Mouse (Mus musculus): ENCODE results near the gene Otx1.

Gene Otx1

DNA sequence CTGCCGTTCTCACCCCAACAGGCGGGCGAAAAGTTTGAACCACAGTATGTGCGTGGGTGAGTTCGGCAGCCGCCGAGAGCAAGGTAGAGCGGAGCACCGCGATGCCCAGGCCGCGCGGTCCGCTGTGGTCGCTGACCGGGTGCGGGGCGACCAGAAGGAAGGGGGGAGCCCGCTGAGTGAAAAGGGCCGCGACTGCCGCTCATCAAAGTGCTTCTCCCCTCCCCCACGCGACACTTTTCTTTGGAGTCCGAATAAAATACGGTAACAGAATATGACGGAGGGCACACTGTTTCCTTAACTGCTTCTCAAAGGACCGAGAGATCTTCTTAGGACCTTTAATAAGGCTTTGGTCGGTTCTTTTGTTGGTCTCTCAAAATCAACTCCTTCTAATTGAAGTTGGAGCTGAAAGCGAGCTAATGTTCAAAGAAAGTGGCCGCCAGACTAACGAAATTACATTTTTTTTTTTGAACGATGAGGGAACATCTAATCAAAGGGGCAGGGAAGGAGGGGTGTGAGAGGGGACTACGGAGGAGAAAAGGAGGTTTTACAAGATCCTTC lies at the start of gene Otx1:
Gene Otx1 (minus strand): TSS at position 115 of the 558 bp plus-strand sequence.
- WGBS, result 2% methylated on average over 34 of the region's 34 CpGs

DNA sequence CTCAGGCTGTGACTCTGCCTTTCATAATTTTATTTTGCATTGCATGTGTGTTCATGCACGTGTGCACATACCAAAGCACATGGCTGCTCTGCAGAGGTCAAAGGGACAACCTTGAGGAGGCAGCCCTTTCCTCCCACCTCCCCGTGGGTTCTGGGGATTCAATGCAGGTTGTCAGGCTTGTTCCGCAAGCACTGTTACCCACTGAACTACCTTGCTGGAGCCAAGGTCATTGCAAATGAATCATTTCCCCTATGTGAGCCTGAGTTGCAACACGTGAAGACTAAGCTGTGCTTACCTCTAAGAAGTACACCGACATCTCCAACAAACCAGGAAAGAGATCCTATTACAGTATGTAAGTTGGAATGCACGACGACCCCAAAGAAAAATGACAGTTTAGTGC lies 48.2 kb upstream of the Otx1 start:
- 91% methylated on average over 7 of the region's 7 CpGs for WGBS

DNA sequence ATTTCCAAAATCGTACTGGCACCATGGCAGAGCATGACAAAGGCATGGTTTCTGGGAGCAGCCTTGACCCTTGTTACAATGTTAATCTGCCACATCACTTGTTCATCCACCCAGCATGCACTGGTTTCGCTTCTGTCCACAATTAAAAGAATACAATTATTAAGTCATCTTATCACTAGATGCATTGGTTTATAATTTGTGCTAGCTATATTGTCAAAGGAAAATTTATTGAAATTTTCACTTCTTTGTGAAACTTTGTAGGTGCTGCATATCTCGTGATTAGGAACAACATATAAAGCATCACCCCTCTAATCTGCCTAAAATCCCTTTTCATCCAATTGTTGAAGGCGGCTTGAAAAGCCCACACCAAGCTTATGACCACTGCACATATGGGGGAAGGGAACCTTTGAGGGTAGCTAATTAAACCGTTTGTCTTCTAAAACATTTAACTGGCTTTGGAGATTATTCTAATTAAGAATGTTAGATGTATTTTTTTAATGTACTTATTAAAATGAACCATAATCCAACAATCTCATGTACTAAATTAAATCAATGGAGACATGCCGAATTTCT lies 37.2 kb upstream of the Otx1 start:
- WGBS, result 85% methylated on average over 6 of the region's 6 CpGs

DNA sequence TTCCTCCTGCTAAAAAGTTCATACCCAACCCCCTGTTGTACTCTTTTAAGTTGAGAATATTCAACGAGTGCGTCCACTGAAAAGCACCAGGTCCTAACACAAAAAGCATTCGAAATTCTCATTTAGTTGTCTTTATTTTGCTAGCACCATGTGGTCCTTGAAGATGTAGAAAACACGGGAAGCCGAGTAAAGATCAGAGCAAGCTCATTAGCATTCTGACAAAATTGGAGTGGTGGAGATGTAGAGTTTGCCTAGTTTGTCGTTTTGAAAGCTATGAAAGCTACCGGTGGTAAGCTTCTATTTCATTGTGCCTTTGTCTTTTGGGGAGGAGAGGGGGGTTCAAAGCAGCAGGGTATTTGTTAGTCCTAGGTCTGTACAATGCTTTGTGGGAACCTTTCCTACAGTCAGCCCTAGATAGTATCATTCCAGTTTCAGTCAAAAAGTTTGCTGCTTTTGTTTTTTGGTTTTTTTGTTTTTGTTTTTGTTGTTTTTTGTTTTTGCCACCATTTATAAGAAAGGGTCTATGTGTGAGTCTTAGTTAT lies 31.9 kb upstream of the Otx1 start:
- WGBS, result 48% methylated on average over 7 of the region's 7 CpGs

DNA sequence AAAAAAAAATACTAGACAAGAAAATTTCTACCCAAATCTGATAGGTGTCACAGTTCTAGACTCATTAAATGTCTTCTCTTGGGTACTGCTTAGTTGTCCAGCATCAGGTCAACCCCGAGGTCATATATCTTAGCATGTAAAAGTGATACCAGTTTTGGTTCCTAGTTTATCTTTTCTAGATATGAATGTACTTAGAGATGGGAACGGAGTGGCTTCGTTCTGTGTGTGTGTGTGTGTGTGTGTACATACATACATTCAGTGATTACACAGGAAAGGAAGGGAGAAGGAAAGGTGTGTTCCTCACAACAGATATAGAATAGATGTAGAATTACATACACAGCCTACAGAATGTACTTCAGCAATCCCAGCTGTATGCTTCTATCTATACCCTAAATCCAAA lies 30.9 kb upstream of the Otx1 start:
- WGBS, result 86% methylated on average over 3 of the region's 3 CpGs

DNA sequence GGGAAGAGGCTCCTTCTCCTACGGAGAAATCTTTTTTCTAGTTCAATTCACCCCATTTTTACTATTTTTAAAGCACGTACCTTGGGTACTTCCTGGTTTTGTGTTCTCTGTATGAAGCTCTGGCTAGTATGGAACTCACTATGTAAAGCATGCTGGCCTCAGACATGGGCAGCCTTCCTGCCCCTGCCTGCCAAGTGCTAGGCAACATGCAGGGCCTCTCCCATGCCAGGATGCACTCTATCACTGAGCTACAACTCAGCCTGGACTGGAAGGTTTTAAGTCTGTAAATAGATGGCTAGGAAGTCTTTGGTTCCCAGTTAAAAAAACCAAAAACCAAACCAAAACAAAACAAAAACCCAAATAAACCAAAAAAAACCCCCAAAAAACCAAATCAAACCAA lies 17.9 kb upstream of the Otx1 start:
- 90% methylated on average over 2 of the region's 2 CpGs for WGBS

DNA sequence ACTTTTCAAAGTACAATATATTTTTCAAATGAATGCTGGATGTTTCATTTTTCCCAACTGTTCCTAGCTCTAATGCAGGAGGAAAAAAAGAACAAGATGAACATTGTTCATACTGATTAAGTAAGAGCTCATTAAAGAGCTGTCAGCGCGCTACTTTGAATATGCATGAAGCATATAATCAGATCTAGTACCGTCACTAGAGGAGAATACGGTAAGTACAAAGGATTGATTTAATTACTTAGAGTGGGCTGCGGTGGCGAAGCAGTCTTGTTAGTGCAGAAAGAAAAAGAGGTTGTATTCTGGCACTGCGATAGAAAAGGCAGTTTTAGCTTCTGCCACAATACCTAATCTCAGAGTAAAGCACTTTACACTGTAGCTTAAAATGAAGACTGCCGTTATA lies 14.7 kb upstream of the Otx1 start:
- 37% methylated on average over 8 of the region's 8 CpGs for WGBS

DNA sequence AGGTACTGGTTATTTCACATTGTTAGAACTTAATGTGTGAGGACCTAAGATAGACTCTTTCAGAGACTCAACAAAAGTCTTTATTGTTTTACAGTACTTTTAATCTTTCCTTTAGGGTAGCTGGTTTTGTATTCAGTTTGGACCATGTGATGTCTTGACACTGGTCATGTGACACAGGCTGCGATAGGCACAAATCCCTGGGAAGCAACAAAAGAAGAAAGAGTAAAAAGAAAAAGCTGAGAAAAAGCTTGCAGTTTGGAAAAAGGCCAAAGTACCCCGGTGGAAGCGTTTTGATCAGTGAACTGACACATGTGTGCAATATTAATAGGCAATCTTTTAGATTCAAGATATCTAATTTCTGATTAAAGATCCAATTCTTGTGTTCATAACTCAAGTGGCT lies 13.6 kb upstream of the Otx1 start:
- 51% methylated on average over 3 of the region's 3 CpGs for WGBS

DNA sequence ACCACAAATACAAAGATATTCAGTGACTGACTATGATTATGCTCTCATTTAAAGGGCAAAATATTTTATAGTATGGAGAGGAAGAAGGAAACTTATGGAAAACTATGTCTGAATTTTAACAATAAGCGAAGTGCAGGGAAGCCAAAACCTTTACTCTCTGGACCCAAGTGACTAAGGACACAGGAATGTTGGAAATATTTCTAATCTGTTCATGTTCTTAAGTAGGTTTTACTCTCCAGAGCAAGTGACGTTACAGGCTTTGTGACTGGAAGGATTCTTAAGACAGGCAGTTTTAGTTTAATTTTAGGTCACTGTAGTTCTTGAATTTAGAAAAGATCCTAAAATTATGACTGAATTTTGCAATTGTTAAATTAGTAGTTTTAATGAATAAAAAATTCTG lies 6.1 kb upstream of the Otx1 start:
- WGBS, result 79% methylated on average over 2 of the region's 2 CpGs

DNA sequence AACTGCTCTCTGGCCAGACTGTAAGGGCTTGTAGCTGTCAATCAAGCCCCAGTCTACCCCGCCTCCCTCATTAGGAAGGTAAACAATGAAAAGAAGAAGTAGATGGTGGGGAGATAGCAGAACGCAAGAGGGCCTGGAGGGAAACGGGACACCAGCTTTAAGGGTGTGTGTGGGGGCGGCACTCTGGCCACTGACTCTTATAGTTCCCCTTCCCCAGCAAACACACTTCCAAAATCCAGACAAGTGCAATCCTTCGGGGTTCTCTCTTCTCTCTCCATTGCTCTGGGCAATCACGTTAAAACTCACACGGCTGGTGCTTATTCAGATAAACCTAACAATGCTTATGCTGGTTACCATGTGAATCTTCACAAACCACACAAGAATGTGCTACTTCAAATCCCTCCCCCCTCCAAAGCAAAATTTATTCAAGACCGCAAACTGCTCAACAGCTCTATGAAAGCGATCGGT lies 5.5 kb upstream of the Otx1 start:
- WGBS, result 52% methylated on average over 10 of the region's 10 CpGs

DNA sequence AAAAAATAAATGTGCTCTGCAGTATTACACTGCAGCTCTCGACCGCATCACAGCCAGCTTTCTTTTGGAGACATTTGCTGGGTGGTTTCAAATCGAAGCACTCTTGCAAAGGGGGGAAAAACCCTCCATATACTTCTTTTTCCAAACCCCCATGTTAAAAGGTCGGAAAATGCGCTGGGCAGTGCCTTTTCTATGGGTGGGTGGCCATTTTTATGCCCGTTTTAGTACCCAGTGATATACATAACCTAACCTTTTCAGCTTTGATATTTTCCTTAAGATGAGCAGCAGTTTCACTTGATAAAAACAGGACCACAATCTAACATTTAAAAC lies 5.0 kb upstream of the Otx1 start:
- whole genome bisulfite sequencing, result 25% methylated on average over 6 of the region's 6 CpGs

DNA sequence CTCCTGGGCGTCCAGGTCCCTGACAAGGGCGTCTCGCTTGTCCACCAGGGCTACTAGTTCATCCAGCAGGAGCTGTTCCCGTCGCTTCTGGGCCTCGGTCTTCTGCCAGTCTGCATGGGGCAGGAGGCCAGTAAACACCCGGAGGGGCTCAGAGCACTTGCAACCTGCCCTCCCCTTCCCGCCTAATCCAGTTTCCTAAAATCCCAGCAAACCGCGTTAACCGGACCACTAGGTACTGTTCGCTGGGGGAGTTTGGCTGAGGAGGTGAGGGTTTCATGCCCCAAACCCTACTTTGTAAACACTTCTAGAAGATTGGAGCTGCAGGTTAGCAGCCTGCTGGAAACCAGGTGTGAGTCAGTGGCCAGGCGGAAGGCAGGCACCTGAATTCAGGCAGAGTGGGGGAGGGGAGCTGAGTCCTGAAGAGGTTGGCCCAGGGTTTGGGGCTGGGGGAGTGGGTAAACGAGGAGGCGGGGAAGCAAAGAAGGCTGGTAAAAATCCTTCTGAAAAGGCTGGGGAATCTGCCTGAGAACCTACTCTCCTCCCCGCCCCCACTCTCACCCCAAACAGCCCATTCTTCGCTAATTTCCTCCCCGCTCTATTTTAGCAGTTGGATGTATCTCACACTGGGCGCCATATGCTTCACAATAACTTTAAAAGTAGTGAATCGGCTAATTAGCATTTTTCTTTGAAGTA lies 4.5 kb upstream of the Otx1 start:
- WGBS, result 54% methylated on average over 20 of the region's 20 CpGs

DNA sequence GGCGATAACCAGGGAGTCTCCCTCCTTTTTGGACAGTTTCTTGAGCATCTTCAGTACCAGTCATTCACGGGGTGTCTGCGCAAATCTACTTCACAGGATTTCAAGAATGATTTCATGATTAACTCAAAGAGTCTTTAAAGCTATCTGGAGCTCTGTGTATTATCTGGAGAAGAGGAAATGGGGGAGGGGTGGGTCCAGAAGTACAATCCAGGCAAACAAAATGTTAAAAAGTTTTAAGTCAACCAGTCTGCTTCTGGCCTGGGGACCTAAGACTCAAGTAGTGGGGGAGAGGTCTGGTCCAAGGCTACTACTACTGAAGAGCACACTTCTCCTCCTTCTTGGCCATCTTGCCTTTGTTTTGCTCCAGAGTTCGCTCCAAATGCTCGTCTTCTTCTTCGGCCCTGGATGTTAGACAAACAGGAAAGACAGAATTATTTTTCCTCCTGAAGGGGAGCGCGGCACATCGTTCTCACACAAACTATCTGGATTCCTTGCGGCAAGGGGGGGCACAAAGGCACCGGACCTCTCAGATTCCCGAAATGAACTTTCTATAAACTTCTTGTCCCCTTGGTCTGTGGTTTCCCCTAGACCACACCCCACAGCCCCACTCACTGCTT lies 3.9 kb upstream of the Otx1 start:
- 71% methylated on average over 12 of the region's 12 CpGs for WGBS

DNA sequence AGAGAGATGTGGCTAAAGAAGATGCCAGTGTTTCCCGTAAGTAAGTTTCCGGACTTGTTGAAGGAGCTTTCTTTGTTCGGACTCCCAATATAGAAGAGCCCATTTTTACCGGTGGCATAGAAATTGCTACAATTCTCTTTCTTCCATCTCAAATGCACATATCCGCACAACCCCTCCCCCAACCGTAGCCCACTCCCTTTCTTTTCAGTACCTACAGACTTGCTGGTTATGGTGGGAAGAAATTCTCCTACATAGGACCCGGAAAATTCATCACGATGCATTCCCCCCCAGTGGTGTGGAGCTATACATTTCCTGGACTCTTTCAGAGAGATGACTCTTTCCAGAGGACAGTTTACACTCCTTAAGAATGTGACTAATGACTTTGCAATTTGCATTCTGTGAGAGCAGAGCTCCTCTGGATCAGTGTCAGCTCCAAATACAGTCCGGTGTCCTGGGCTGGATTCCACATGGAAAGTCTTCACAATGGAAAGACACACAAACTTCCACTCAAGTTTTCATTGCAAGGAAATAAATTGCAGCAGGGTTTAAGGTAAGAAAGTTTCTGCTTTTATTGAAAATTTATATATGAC lies 2.7 kb upstream of the Otx1 start:
- 57% methylated on average over 9 of the region's 9 CpGs for WGBS

DNA sequence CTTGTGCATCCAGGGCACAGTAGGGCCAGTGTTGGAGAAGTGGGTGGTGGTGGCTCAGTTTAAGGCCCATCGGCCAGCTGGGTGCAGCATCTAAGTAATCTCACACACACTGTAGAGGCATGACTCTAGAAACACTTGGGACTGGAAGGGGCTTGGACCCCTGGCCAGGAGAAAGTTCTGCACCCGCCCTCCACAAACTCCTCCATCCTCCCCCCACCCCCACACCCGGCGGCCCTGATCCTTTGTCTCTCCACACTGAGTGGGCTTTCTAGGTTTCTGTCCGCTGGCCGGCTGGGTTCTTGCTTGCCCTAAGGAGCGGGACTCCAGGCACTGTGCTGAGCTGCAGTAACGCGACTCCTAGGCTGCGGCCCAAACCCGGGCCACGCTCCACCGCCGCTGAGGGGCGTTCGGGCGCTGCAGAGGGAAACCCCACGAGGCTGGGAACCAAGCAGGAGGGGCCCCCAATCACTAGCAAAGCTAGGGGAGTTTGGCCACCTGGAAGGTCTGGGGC lies 1.7 kb upstream of the Otx1 start:
- 46% methylated on average over 18 of the region's 18 CpGs for WGBS

DNA sequence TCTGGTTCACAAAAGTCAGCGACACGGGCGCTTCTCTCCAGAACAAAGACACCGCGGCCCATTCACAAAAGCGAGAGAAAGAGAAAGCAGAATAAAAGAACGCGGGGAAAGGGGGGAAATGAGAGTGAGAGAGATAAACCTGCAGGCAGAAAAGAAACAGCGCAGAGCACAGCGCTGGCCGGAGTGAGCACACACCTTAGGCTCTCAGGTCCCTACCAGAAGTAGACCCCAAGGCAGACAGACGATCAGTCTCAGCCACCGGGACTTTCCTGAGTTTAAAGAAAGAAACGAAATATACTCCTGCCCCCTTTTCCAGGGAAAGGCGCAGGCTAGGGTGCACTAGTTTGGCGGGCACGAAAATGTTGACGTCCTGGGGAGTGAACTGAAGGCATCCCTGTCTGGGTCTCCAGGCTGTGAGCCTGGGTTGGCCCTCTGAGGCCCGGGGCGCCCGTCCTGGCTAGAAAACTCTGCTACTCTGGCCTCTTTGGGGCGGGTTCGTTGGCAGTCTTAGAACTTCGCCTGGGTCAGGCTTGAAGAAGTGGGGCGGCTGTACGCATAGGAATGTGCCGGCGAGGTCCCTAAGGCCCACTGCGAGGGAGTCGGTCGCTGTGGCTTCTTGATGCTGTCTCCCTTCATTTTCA lies 764 bp upstream of the Otx1 start:
- 8% methylated on average over 31 of the region's 31 CpGs for WGBS

DNA sequence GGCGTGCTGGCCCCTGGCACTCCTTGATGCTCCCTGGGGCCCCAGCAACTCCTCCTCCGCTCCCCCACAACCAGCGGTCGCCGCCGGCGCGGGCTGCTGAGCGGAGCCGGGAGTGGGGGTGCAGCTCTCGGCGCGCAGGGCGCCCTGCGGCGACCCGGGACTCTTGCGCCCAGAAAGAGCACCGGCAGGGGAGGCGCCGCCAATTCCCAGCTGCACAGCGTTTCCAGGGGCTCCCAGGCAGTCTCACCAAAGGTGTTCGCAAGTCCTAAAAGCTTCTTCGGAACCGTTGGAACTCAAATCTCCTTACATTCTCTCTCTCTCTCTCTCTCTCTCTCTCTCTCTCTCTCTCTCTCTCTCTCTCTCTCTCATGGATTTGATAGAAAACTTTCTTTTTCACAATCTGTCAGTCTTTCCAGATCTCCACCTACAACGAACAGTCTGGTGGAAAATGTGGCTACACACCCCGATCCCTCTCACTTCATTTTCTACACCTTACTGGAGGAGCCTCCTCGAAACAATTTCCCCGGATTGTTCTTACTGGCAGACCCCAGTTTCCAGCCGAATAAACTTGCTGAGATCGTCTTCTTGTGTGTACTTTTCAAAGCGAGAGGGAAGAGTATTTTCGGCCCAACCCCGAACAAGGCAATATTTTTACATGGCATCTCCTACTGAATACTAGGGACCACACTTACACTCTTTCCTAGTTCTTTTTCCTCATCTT lies 475 bp downstream of the Otx1 start:
- under 1% methylated on average over 34 of the region's 34 CpGs for WGBS

DNA sequence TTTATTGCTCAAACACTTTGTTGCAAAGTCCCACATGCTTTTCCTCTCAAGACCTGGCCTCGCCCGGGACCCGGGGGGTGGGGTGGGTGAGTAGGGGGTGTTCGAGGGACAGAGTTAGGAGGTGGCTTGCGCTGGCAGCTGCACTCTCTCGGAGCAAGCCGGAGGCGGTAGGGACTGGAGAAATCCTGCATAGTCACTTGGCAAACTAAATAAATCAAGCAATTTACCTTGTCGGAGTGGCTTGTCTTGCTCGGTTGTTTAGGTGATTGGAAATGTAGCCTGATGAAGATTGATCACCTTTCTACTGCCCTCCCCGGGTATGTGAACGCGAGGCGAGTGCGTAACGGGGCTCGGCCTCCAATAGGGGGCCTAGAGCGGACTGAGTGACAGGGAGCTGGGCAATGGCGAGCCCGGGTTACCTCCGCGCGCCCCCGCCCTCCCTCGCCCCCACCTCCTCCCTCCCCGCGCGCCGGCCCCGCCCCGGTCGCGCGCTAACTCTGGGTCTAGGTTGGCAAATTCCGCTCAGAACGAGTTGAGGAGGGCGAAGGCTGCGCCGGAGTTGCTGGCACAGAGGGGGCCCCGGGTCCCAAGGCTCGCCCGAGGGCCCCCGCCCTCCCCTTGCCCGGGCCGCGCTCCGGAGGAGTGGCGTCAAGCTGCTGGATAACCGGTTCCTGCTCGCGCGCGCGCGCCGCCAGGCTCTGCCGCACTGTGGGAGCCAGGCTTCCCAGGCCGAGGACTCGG lies 1.2 kb downstream of the Otx1 start:
- WGBS, result under 1% methylated on average over 56 of the region's 59 CpGs

DNA sequence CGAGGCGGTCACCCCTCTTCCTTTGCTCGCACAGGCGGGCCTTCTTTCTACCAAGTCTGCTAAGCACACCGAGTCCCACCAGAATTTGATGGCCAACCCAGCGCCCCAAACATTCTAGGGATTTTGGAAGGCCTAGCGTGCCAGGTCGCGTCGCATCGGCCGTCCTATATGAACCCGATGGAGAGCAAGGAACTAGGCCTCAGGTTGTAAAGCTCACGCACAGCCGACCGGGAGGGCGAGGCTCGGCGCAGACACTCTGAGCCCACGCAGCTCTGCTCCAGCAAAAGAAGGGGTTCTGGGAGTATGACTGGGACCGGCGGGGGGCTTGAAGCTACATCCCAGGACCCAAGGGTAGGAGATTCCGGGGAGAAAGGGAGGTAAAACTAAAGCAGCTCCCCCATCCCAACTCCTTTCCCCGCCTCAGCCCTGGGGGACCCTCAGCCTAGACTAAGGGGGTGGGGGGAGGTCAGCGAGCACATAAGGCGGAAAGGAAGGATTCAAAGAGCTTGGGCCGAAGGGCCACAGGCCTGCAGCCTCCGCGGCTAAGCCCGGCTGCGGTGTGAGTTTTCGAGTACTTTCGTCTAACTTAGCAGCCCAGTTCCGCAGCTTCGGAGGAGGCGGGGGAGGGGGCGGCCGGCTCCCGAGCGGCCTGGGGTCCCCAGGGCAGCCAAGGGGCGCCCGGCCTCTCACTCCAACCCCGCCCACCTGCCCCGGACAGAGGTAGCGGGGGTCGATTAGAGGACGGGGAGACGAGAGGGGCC lies 2.2 kb downstream of the Otx1 start:
- WGBS, result 19% methylated on average over 48 of the region's 48 CpGs
